Mouse (Mus musculus) testis, adult 2 months (tissue): ENCODE results near the gene Atxn1.

Experiments
- CTCF ChIP-seq: fragments of 200-500 bp; IDR thresholded peaks from 2 replicates; pipeline ENCODE4 v1.5.1; 2012; ENCODE audit warnings: low read depth, mild to moderate bottlenecking, inconsistent platforms, low read length, moderate library complexity; ENCODE audit not compliant: control insufficient read depth, insufficient read depth, insufficient replicate concordance
- POLR2A ChIP-seq: fragments of 200-500 bp; IDR thresholded peaks from 2 replicates; pipeline ENCODE4 v1.6.1; 2012; ENCODE audit warnings: low read depth, mild to moderate bottlenecking, inconsistent platforms, low read length, moderate library complexity; ENCODE audit not compliant: control insufficient read depth

DNA sequence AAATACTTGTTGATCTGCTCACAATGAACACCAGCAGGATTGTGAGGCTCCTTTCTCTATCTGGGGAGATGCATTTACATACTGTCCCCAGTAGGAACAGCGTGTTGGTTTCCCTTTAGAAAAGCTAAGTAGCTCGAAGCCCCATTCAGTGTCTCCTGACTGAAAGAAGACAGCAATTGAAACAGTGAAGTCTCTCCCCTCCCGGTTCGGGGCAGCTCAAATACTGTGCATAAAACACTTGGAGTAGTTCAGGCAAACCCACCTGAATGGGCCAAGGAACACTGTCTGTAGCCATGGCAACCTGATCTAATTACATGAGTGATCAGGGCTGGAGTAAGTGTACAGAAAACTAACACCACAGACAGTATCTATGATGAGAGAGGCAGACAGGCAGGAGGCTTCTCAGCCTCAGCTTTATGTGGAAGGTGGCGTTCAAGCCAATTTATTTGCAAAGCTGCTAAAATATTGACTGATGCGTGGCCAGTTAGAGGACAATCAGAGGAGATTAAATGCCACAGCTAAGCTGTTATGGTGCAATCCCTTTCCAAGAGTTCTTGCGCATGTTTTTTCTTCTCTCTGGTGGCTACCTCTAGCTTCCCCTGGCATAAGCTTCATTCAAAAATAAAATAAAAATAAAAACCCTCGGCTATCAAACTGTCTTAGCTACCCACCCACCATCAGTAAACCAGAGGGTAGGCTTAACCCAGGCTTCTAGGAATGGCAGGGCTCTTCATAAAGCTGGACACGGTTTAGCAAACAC is 2.8 kb downstream of the Atxn1 start:
- TF ChIP-seq POLR2A: no peak
- TF ChIP-seq CTCF: no peak
